Mouse (Mus musculus) retina, adult 2 months (tissue): ENCODE measurements around the gene Utp11.

Experiments used
- DNase-seq: peaks from one replicate; pipeline ENCODE4 v3.0.0-alpha.2; 2012; ENCODE audit warnings: low read depth, low spot score

The Utp11 gene

GRCm38 (mm10) chr4:124704797-124705474, 11.5 kb upstream of the Utp11 start:
- DNase-seq: no peak

- DNase-seq: no peak
Observed at GRCm38 (mm10) chr4:124703881-124704796, 10.7 kb upstream of the Utp11 start.

- DNase-seq: no peak
Observed at GRCm38 (mm10) chr4:124703406-124703805, 10.0 kb upstream of the Utp11 start.

- DNase-seq: no peak
Observed at GRCm38 (mm10) chr4:124701916-124702315, 8.5 kb upstream of the Utp11 start.

GRCm38 (mm10) chr4:124701052-124701845, 7.8 kb upstream of the Utp11 start:
- DNase-seq: no peak

- no peak for DNase-seq
Observed at GRCm38 (mm10) chr4:124700248-124700971, 7.0 kb upstream of the Utp11 start, which contains the start of gene Fhl3. Gene Fhl3 (plus strand): TSS chr4:124700701.

- no peak for DNase-seq
Observed at GRCm38 (mm10) chr4:124699791-124700190, 6.4 kb upstream of the Utp11 start.

- DNase-seq: no peak
Observed at GRCm38 (mm10) chr4:124695786-124696516, 2.6 kb upstream of the Utp11 start.

GRCm38 (mm10) chr4:124694572-124694971, 1.2 kb upstream of the Utp11 start:
- no peak for DNase-seq

- no peak for DNase-seq
Observed at GRCm38 (mm10) chr4:124692416-124692861, 961 bp downstream of the Utp11 start.

GRCm38 (mm10) chr4:124691455-124691854, 1.9 kb downstream of the Utp11 start:
- DNase-seq: no peak

GRCm38 (mm10) chr4:124685897-124686402, 7.5 kb downstream of the Utp11 start:
- DNase-seq: no peak

- DNase-seq: no peak
Observed at GRCm38 (mm10) chr4:124685453-124685852, 7.9 kb downstream of the Utp11 start.

GRCm38 (mm10) chr4:124685004-124685403, 8.4 kb downstream of the Utp11 start:
- no peak for DNase-seq

GRCm38 (mm10) chr4:124683474-124683873, 9.9 kb downstream of the Utp11 start:
- no peak for DNase-seq

GRCm38 (mm10) chr4:124682270-124682669, 11.1 kb downstream of the Utp11 start:
- DNase-seq: no peak

GRCm38 (mm10) chr4:124675958-124676357, 17.4 kb downstream of the Utp11 start:
- DNase-seq: no peak

GRCm38 (mm10) chr4:124675037-124675436, 18.4 kb downstream of the Utp11 start:
- no peak for DNase-seq

GRCm38 (mm10) chr4:124674334-124675032, 18.9 kb downstream of the Utp11 start:
- DNase-seq: no peak
